Mouse (Mus musculus) urinary bladder, adult 18-20 months (tissue): ENCODE measurements around the gene Stat5a.
A peak's percentile ranks its signal among the peaks of the same experiment; 100 is the strongest.

Source experiments
- DNase-seq, 2 experiments: peaks; one replicate each; pipeline ENCODE4 v3.0.0; 2022; ENCODE audit warnings: low spot score in 2 of 2, mixed read lengths in 2 of 2

The Stat5a gene

DNA sequence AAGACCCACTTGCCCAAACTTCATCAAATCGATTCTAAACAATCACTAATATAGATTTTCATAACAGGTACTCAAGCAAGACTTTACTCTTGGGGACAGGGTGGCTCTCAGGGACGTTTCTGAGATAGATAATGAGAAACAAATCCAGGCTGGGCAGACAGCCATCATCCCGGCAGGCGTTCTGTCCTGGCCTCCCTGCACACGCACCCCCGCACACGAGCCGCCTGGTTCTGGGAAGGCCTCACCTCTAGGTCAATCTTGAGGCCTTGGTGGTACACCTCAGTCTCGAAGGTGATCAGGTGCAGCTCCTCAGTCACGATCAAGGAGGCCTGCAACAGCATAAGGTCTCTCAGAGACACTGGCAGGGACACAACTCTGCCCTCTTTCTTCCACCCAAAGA, 36.9 kb downstream of the Stat5a start:
- DNase-seq = no peak

DNA sequence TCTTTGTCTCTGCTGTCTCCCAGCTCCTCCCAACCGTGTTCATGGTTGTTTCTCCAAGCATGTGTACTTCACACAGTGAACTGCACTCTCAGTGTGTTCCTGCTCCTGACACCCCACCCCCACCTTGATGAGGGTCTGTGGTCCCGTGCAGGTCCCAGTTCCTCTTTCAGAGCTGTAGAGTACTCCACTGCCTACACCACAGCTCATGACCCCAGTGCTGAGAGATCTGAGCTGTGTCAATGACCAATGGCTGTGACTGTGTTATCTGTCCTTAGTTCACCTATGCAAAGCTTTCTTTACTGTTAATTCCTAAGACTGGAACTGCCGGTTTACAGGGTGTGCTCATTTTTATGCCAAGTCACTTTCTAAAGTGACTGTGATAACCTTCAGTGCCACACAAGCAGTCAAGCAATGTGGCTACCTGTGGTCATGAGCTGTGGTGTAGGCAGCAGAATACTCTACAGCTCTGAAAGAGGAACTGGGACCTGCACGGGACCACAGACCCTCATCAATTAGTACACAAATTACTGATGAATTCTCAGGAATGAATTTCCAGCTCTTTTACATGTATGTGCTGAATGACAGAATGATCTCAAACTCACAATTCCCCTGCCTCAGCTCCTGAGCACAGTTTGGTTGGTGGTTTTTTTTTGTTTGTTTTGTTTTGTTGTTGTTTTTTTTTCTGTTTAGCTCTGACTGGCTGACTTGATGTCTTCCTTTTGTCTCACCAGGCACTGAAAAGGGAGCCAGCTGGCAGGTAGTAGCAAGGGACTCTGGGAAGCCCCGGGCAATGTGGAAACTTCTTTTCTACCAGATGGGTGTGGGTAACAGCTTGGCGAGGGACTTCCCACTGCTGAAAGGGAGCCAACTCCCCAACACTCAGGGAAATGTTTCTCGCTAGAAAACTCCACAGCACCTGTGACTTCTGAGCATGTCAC, 38.4 kb downstream of the Stat5a start:
- DNase-seq = no peak

DNA sequence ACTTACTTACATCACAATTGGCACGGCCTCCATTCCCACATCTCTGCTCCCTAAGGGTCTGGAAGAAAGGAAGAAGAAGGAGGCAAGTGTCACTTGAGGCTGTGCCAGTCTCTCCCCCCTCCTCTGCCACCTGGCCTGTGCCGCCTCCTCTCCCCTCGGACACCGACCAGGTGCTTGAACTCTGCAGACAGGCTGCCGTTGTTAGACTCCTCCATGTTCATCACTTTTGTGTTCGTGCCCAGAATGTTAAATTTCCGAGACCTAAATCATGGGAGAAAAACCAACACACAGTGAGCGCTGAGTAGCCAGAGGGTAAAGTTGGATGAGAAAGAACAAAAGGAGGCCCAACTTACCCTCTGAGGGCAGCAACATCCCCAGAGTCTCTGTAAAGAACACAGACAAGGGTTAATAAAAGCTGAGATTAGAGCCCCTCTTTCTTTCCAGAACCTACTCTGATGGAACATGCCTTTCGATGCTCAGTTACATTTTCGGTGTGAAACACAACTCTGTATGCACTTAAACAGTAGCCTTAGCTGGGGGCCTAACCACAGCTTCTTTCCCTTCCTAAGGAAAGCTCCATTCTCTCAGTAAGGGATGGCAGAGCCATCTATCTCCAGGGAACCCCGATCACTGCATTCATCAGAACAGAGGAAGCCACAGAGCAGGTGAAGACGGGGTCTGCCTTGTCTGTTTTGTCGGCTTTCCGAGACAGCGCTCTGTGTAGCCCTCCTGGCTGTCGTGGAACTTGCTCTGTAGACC, 39.5 kb downstream of the Stat5a start:
- DNase-seq = no peak

DNA sequence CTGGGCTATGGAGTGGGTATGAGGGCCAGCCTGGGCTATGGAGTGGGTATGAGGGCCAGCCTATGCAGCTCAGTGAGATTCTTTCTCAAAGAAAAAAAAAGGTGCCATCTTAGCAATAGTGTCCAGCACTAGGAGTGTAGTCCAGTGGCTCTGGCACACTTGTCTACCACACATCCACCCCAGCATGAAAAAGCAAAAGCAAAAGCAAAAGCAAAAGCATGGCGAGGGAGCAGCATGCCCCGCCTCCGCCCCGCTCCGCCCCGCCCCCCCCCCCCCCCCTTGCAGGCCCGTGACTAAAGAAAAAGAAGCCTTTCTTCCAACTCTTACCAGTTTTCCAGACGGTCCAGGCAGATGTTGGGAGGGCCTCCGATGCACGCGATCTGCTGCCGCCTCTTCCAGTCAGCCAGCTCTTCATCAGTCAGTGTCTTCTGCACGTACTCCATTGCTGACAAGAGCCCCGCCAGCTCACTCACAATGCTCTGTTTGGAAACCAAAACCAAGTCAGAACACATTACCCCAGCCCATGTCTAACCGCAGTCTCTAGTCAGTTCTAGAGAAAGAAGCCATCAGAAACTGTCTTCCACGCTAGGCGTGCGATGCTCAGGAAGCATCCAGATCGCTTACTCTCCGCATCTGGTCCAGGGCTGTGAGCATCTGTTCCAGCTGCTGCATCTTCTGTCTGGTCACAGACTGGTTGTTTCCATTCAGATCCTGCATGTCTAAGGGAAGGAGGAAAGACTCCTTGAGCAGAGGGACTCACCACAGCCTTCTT, 45.6 kb downstream of the Stat5a start:
- no peak for DNase-seq

DNA sequence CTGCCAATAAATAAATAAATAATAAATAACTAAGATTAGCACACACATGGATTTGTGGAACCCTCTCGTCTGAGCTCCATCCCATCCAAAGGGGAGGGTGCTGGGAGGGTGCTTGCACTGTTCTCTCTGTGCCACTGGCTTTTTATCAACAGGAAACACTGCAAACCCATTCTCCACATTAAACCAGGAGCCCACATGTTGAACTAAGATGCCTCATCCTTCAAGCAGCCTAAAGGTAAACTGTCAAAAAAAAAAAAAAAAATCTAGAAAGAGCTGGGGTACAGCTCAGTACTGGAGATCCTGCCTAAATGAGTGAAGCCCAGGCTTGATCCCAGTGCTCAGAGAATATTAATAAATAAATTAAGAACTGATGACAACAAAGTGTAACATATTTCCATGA, 46.8 kb downstream of the Stat5a start:
- no peak for DNase-seq

DNA sequence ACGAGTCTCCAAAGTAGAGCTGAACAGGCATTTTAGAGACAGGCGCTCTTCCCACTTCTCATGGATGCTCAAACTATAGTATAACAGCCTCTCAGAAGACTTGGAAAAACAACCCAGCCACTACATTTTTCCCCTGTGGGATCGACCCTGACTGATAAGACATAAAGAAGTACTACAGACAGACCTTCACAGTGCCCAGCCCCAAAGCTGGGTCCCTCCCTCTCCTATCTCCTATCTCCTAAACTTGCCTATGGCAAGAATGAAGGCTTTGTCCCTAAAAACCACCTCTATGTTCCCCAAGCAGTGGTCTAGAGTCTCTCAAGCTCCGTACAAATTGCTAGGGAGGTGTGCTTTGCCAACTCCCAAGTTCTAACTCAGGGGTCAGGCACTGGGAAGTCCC, 47.7 kb downstream of the Stat5a start:
- no peak for DNase-seq

- no peak for DNase-seq
Observed at GRCm38 (mm10) chr11:100908112-100908511, 49.0 kb downstream of the Stat5a start.

DNA sequence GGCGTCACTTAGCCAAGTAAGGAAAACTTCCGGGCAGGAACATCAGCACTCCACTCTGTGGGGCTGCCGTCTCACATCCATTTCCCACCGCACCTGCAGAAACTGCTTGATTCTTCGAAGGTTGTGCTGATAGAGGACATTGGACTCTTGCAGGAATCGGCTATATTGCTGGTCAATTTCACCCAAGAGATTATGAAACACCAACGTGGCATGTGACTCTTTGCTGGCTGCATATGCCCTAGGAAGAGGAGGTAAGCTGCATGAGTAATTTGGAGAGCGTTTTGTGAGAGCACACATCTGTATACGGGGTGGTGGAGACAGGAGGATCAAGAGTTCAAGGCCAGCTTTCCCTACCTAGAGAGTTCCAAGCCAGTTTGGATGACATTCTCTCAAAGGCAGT, 49.4 kb downstream of the Stat5a start:
- DNase-seq = no peak

DNA sequence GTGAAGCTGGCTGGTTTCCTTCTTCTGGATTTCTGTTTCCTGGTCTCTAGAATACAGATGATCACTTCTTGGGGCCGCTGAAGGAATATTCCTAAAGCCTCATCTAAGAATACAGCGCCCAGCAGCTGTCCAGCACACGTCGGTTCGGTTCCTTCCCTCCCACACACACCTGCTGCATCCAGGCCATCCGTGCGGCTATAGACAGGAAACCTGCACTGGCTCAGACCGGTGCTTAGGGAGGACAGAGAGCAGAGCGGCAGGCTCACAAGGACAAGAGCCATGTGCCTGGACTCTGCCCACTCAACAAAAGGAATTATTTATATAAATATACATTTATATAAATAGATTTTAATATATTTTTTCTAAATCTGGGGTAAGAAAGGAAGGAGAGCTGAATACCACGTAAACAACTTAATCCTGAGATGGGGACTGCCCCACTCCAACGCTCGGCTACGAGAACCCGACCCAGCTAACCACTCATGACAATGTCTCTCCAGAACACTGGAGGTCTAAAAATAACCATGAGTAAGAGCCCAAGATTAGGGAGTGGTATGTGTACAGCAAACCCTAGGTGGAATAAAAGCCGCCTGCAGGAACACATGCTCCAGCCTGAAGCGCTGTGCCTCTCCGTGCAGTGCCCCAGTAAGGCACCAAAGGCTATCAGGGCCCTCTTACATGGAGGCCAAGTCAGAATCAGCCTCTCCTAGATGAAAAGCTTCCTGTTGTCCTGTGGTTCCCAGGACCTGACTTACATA, 53.4 kb downstream of the Stat5a start:
- DNase-seq = peak in 1 of 2 experiments; percentile 30

DNA sequence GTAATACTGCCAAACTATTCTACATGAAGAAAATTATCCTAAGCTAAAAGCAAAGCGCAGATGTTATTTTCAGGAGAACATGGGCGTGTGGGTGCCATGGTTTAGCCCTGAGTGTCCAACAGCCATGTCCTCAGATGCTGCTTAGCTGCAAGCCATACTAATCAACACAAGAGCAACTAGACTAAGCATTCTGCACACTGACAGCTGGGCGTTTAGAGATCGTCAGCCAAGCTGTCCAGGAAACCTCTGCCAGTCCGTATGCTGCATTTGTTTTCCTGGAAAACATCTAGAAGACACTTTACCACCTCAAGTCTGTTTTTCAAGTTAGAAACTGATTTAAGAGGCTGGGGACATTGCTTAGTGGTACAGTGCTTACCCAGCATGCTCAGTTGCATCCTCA, 55.3 kb downstream of the Stat5a start:
- no peak for DNase-seq

DNA sequence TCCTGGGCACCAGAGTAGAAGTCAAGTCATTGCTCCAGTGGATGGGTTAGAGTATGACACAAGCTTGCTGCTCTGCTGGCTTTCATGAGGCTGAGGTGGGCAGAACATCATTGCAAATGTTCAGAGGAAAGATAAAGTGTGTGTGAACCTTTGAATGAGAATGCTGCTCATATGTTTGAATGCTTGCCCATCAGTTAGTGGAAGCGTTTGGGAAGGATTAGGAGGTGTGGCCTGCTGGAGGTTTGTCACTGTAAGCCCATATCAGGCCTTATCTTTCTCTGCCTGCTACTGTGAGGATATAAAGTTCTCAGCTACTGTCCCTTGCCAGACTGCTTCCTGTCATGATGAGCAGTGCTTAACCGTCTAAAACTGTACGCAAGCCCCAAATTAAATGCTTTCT, 55.9 kb downstream of the Stat5a start:
- DNase-seq = no peak

GRCm38 (mm10) chr11:100916432-100916971, 57.4 kb downstream of the Stat5a start:
- DNase-seq = no peak

DNA sequence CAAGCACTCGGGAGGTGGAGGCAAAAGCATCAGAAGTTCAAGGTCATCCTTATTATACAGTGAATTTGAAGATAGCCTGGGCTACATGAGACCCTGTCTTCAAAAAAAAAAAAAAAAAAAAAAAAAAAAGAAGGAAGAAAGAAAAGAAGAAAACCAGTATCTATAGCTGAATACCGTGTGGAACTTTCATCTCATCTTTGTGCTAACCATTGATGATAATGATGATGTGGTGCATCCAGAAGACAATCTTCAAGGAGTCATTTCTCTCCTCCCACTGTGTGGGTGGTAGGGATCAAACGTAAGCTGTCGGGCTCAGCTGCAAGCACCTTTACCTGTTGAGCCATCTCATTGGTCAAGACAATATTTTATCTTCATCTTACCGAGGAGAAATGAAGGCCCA, 58.9 kb downstream of the Stat5a start:
- no peak for DNase-seq

DNA sequence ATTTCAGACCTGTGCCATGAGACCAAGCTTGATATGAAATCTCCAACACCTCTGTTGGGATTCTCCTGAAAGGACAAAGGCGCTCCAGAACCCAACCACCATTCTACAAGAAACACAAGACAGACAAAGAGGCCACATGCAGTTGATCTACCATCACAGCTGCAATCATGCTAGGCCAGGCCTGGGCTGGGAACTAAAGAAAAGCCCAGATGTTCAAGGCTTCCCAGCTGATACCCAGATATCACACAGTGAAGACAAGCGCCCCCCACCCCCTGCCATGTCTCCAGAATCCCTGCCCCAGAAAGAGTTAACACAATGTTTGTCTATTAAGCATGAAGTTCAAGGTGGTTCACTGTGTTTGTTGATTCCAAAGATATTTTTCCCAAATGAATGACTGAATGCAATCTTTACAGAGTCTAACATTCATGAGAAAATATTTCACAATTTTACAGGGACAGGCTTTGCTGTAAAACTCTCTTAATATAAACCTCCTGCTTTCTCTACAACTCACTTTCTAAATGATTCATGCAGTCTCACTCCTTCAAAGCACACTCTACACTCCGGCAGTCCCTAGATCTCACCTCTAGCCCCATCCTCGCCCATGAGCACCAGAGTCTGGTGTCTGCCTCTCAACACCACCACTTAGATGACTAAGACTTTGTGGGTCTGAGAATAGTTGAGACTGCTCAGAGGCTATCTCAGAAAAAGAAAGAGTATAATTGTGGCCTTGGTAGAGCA, 61.9 kb downstream of the Stat5a start:
- DNase-seq = no peak

GRCm38 (mm10) chr11:100924386-100924919, 65.3 kb downstream of the Stat5a start:
- DNase-seq = no peak

DNA sequence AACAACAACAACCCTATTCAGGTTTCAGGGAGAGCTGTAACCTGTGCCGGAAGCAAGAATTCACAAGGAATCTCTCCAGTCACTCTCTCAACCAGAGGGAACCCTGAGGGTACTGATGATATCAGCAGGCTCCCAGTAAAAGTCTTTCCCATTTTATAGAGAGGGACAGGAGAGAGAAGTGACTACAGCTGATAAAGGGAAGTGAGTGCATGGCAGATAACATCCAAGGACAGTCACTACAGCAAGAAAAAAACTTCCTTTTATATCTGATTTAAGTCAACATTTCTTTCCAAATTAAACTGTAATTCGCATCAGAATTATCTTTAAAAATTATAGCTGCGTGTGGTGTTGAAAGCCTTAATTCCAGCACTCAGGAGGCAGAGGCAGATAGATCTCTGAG, 68.2 kb downstream of the Stat5a start:
- no peak for DNase-seq

GRCm38 (mm10) chr11:100930611-100931010, 71.5 kb downstream of the Stat5a start:
- DNase-seq = no peak

- peak; percentile 34 to 39 for DNase-seq
Observed at GRCm38 (mm10) chr11:100931254-100931921, 72.2 kb downstream of the Stat5a start.
